Mouse (Mus musculus) forebrain, postnatal 0 days (tissue): ENCODE data around the gene Txndc11. TPM values are rescaled to one million over a fixed set of nuclear protein-coding genes. Genes with fewer than 3 reads are reported as not detected.

Experiments
- ATAC-seq: fragments of 200-750 bp; cut with Nextera tagmentation; 2 replicates; pipeline ENCODE4 v1.8.0; 2017; ENCODE audit warnings: mild to moderate bottlenecking, moderate library complexity
- DNase-seq: peaks from one replicate; pipeline ENCODE4 v3.0.0-alpha.2; 2015
- H3K27ac ChIP-seq: fragments of 300-500 bp; sonication (generic); 2 replicates; pipeline ENCODE4 v1.5.1; 2014; ENCODE audit warnings: low read depth, mild to moderate bottlenecking, antibody characterized with exemption, low read length, moderate library complexity, mixed read lengths
- H3K27me3 ChIP-seq: fragments of 300-500 bp; sonication (generic); 2 replicates; pipeline ENCODE4 v1.6.1; 2014; ENCODE audit warnings: mild to moderate bottlenecking, low read length, mixed read lengths; ENCODE audit not compliant: insufficient read depth
- H3K36me3 ChIP-seq: fragments of 300-500 bp; sonication (generic); 2 replicates; pipeline ENCODE4 v1.6.1; 2014; ENCODE audit warnings: mild to moderate bottlenecking, moderate library complexity; ENCODE audit not compliant: insufficient read depth
- H3K4me1 ChIP-seq: fragments of 300-500 bp; sonication (generic); 2 replicates; pipeline ENCODE4 v1.6.1; 2014; ENCODE audit warnings: antibody characterized with exemption; ENCODE audit not compliant: insufficient read depth
- H3K4me2 ChIP-seq: fragments of 300-500 bp; sonication (generic); 2 replicates; pipeline ENCODE4 v1.6.1; 2014; ENCODE audit warnings: low read depth, mild to moderate bottlenecking, moderate library complexity
- H3K4me3 ChIP-seq: fragments of 300-500 bp; sonication (generic); 2 replicates; pipeline ENCODE4 v1.5.1; 2014; ENCODE audit warnings: low read depth, low read length, mixed read lengths
- H3K9ac ChIP-seq: fragments of 300-500 bp; sonication (generic); 2 replicates; pipeline ENCODE4 v1.6.1; 2014; ENCODE audit warnings: mild to moderate bottlenecking
- H3K9me3 ChIP-seq: fragments of 300-500 bp; sonication (generic); 2 replicates; pipeline ENCODE4 v1.6.1; 2016; ENCODE audit warnings: low read length
- CTCF ChIP-seq: sonication (generic); IDR thresholded peaks from 2 replicates; pipeline ENCODE4 v1.5.1; 2016; ENCODE audit warnings: antibody characterized with exemption, control low read depth, low read depth
- WGBS: fragments of 180-500 bp; shearing (Covaris S2); extraction: QIAGEN DNeasy Blood & Tissue Kit; methylation state at CpG from one replicate; pipeline ENCODE4 v1.1.7; 2014; 5-methylcytosine and 5-hydroxymethylcytosine counted together
- polyA plus RNA-seq: library from polyadenylated mRNA; unstranded; fragments of >200 nt; fragmentation: Nextera tagmentation; extraction: Ambion mirVana; gene quantifications from 2 replicates; pipeline ENCODE4 v1.2.1, GENCODE M21; 2015
- total RNA-seq: library from RNA; depleted of rRNA; stranded (reverse); fragments of >200 nt; gene quantifications from 2 replicates; pipeline ENCODE4 v1.2.3, GENCODE M21; 2014

The Txndc11 gene
- total and polyA plus RNA-seq, 2 experiments from 2014 or later: 29.9 to 43.8 TPM

GRCm38 (mm10) chr16:11133476-11134347 is 738 bp downstream of the Txndc11 start:
- H3K4me2 ChIP-seq: peak overlapping the region; percentile 73
- peaks cover 13% of the 10 kb centered on the region for H3K36me3 ChIP-seq
- DNase-seq: peak; percentile 30
- no peak; the same call in 1 of the 2 replicates for ATAC-seq
- no peak for TF ChIP-seq CTCF
- peak overlapping the region; percentile 86 for H3K27ac ChIP-seq
- H3K4me3 ChIP-seq: peak overlapping the region; percentile 98
- 3% methylated on average over 32 of the region's 34 CpGs for WGBS
- peak overlapping the region; percentile 91 for H3K9ac ChIP-seq
- no peaks in the 10 kb centered on the region for H3K27me3 ChIP-seq
- H3K9me3 ChIP-seq: no peaks in the 10 kb centered on the region
- H3K4me1 ChIP-seq: peaks cover 16% of the 10 kb centered on the region

- 44% methylated on average over 2 of the region's 2 CpGs for WGBS
- ATAC-seq: no peak
Measured at GRCm38 (mm10) chr16:11132839-11133238, 1.6 kb downstream of the Txndc11 start.

GRCm38 (mm10) chr16:11128301-11128700 is 6.1 kb downstream of the Txndc11 start:
- ATAC-seq: no peak

More at GRCm38 (mm10) chr16:11132839-11133238, 1.6 kb downstream of the Txndc11 start:
- no peaks in the 10 kb centered on the region for H3K27me3 ChIP-seq
- H3K9ac ChIP-seq: peak overlapping the region; percentile 91; the same call in 1 of the 2 replicates
- DNase-seq: no peak
- H3K27ac ChIP-seq: no peak overlapping the region
- peak overlapping the region; percentile 73 for H3K4me2 ChIP-seq
- TF ChIP-seq CTCF: no peak
- peaks cover 16% of the 10 kb centered on the region for H3K4me1 ChIP-seq
- H3K36me3 ChIP-seq: peaks cover 17% of the 10 kb centered on the region
- H3K4me3 ChIP-seq: peak overlapping the region; percentile 98; the same call in 1 of the 2 replicates
- H3K9me3 ChIP-seq: no peaks in the 10 kb centered on the region

GRCm38 (mm10) chr16:11125371-11125770 is 9.1 kb downstream of the Txndc11 start:
- no peak for TF ChIP-seq CTCF
- no peaks in the 10 kb centered on the region for H3K27me3 ChIP-seq
- WGBS: 93% methylated on average over 2 of the region's 2 CpGs
- H3K4me1 ChIP-seq: no peaks in the 10 kb centered on the region
- no peak overlapping the region for H3K4me3 ChIP-seq
- no peak overlapping the region for H3K27ac ChIP-seq
- peaks cover 35% of the 10 kb centered on the region; the same call in 1 of the 2 replicates for H3K36me3 ChIP-seq
- H3K9ac ChIP-seq: no peak overlapping the region
- DNase-seq (no peak), ATAC-seq (no peak)
- no peak overlapping the region for H3K4me2 ChIP-seq
- H3K9me3 ChIP-seq: no peaks in the 10 kb centered on the region

More at GRCm38 (mm10) chr16:11128301-11128700, 6.1 kb downstream of the Txndc11 start:
- 92% methylated on average over 11 of the region's 11 CpGs for WGBS
- Histone ChIP-seq H3K27me3 (no peaks in the 10 kb centered on the region), H3K9me3 (no peaks in the 10 kb centered on the region), H3K9ac (no peak overlapping the region), H3K4me1 (peaks cover 11% of the 10 kb centered on the region), H3K4me3 (no peak overlapping the region), H3K4me2 (no peak overlapping the region), H3K36me3 (peaks cover 29% of the 10 kb centered on the region; the same call in 1 of the 2 replicates), H3K27ac (no peak overlapping the region)
- TF ChIP-seq CTCF: no peak
- no peak for DNase-seq

GRCm38 (mm10) chr16:11124110-11124509 is 10.3 kb downstream of the Txndc11 start:
- H3K27me3 ChIP-seq: no peaks in the 10 kb centered on the region
- no peak overlapping the region for H3K9ac ChIP-seq
- ATAC-seq (no peak), DNase-seq (no peak)
- H3K36me3 ChIP-seq: peaks cover 44% of the 10 kb centered on the region
- WGBS: 91% methylated on average over 1 of the region's 1 CpGs
- H3K9me3 ChIP-seq: no peaks in the 10 kb centered on the region
- TF ChIP-seq CTCF: no peak
- H3K27ac ChIP-seq: no peak overlapping the region
- no peak overlapping the region for H3K4me3 ChIP-seq
- no peak overlapping the region for H3K4me2 ChIP-seq
- no peaks in the 10 kb centered on the region for H3K4me1 ChIP-seq

GRCm38 (mm10) chr16:11122625-11123024 is 11.8 kb downstream of the Txndc11 start:
- no peak for DNase-seq
- 90% methylated on average over 2 of the region's 2 CpGs for WGBS
- Histone ChIP-seq H3K36me3 (peaks cover 37% of the 10 kb centered on the region), H3K27ac (no peak overlapping the region), H3K4me2 (no peak overlapping the region), H3K9me3 (no peaks in the 10 kb centered on the region), H3K4me3 (no peak overlapping the region), H3K4me1 (no peaks in the 10 kb centered on the region), H3K9ac (no peak overlapping the region), H3K27me3 (no peaks in the 10 kb centered on the region)
- no peak for ATAC-seq
- no peak for TF ChIP-seq CTCF

- WGBS: 72% methylated on average over 4 of the region's 4 CpGs
- Histone ChIP-seq H3K27me3 (no peaks in the 10 kb centered on the region), H3K9ac (no peak overlapping the region), H3K4me1 (no peaks in the 10 kb centered on the region), H3K9me3 (no peaks in the 10 kb centered on the region), H3K36me3 (0 out of 2 replicates have a peak, but pooled peaks cover 3% of the 10 kb centered on the region), H3K4me2 (no peak overlapping the region), H3K27ac (no peak overlapping the region), H3K4me3 (no peak overlapping the region)
- TF ChIP-seq CTCF: peak; percentile 83
- peak; percentile 46 for DNase-seq
- ATAC-seq: no peak
Measured at GRCm38 (mm10) chr16:11109198-11109740, 25.2 kb downstream of the Txndc11 start.
